Mouse (Mus musculus): ENCODE measurements around the gene Mgmt. TPM values are rescaled to one million over a fixed set of nuclear protein-coding genes. Genes with fewer than 3 reads are reported as not detected.

Gene Mgmt
- polyA plus RNA-seq, 1 experiment, result 0.06 TPM

GRCm38 (mm10) chr7:137088141-137088540 is 193.7 kb downstream of the Mgmt start:
- no peaks in the 10 kb centered on the region for H3K27me3 ChIP-seq (ENCODE audit: control insufficient read depth)
- no peaks in the 10 kb centered on the region for H3K9me3 ChIP-seq (ENCODE audit: control insufficient read depth, low read length)
- no peaks in the 10 kb centered on the region for H3K36me3 ChIP-seq (ENCODE audit: control insufficient read depth)
- no peak overlapping the region for H3K4me3 ChIP-seq (replicated peaks)
- no peak for TF ChIP-seq TAL1 (IDR thresholded peaks at IDR 0.05; ENCODE audit: low read length)
- TF ChIP-seq GATA1 (IDR thresholded peaks at IDR 0.05; ENCODE audit: low read length), result no peak
- no peaks in the 10 kb centered on the region for H3K4me1 ChIP-seq (ENCODE audit: control insufficient read depth)

GRCm38 (mm10) chr7:137094551-137094950 is 200.1 kb downstream of the Mgmt start:
- Histone ChIP-seq H3K4me1 (ENCODE audit: control insufficient read depth) (no peaks in the 10 kb centered on the region), H3K36me3 (ENCODE audit: control insufficient read depth) (no peaks in the 10 kb centered on the region), H3K4me3 (replicated peaks) (no peak overlapping the region), H3K9me3 (ENCODE audit: control insufficient read depth, low read length) (no peaks in the 10 kb centered on the region), H3K27me3 (ENCODE audit: control insufficient read depth) (no peaks in the 10 kb centered on the region)
- TF ChIP-seq GATA1 (IDR thresholded peaks at IDR 0.05; ENCODE audit: low read length), result no peak
- no peak for TF ChIP-seq TAL1 (IDR thresholded peaks at IDR 0.05; ENCODE audit: low read length)

GRCm38 (mm10) chr7:137095702-137096101 is 201.3 kb downstream of the Mgmt start:
- H3K9me3 ChIP-seq (ENCODE audit: control insufficient read depth, low read length), result no peaks in the 10 kb centered on the region
- no peaks in the 10 kb centered on the region for H3K27me3 ChIP-seq (ENCODE audit: control insufficient read depth)
- H3K36me3 ChIP-seq (ENCODE audit: control insufficient read depth), result no peaks in the 10 kb centered on the region
- no peaks in the 10 kb centered on the region for H3K4me1 ChIP-seq (ENCODE audit: control insufficient read depth)
- TF ChIP-seq GATA1 (IDR thresholded peaks at IDR 0.05; ENCODE audit: low read length) (no peak), TAL1 (IDR thresholded peaks at IDR 0.05; ENCODE audit: low read length) (no peak)
- no peak overlapping the region for H3K4me3 ChIP-seq (replicated peaks)

- Histone ChIP-seq H3K36me3 (ENCODE audit: control insufficient read depth) (no peaks in the 10 kb centered on the region), H3K9me3 (ENCODE audit: control insufficient read depth, low read length) (no peaks in the 10 kb centered on the region), H3K27me3 (ENCODE audit: control insufficient read depth) (no peaks in the 10 kb centered on the region), H3K4me1 (ENCODE audit: control insufficient read depth) (no peaks in the 10 kb centered on the region), H3K4me3 (replicated peaks) (no peak overlapping the region)
- TF ChIP-seq GATA1 (IDR thresholded peaks at IDR 0.05; ENCODE audit: low read length) (no peak), TAL1 (IDR thresholded peaks at IDR 0.05; ENCODE audit: low read length) (no peak)
Observed at GRCm38 (mm10) chr7:137099766-137100165, 205.4 kb downstream of the Mgmt start.

DNA sequence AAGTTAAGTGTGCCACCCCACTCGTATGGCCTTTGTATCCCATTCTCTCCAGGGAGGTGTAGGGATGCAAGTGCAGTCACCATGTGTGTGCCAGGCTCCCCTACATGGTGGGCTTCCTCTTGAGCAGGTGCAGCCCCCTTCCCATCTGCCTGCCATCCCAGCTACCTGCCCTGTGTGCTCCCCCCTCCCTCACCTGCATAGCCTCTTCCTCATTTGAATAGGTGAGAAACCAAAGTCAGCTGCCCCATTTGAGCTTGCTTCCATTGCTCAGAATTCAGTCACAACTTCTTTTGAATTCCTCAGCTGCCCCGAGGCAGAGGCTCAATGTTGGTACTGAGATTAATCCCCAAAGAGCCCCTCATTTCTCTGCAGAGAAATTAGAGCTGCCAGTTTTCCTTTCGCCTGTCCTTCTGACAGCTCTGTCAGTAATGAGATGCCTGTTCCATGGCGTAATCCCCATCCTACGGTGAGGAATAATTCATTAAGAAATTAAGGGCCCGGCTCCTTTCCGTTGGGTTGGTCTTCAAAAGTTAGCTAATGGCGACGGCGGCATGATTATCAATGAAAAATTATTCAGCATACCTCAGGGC is 208.3 kb downstream of the Mgmt start:
- Histone ChIP-seq H3K9me3 (ENCODE audit: control insufficient read depth, low read length) (no peaks in the 10 kb centered on the region), H3K36me3 (ENCODE audit: control insufficient read depth) (no peaks in the 10 kb centered on the region), H3K27me3 (ENCODE audit: control insufficient read depth) (no peaks in the 10 kb centered on the region), H3K4me1 (ENCODE audit: control insufficient read depth) (no peaks in the 10 kb centered on the region), H3K4me3 (replicated peaks) (no peak overlapping the region)
- TF ChIP-seq TAL1 (IDR thresholded peaks at IDR 0.05; ENCODE audit: low read length), result no peak
- TF ChIP-seq GATA1 (IDR thresholded peaks at IDR 0.05; ENCODE audit: low read length), result no peak

GRCm38 (mm10) chr7:137112101-137112500 is 217.7 kb downstream of the Mgmt start:
- Histone ChIP-seq H3K27me3 (ENCODE audit: control insufficient read depth) (no peaks in the 10 kb centered on the region), H3K9me3 (ENCODE audit: control insufficient read depth, low read length) (peaks cover 8% of the 10 kb centered on the region), H3K4me1 (ENCODE audit: control insufficient read depth) (no peaks in the 10 kb centered on the region), H3K4me3 (replicated peaks) (no peak overlapping the region), H3K36me3 (ENCODE audit: control insufficient read depth) (no peaks in the 10 kb centered on the region)
- TF ChIP-seq TAL1 (IDR thresholded peaks at IDR 0.05; ENCODE audit: low read length) (no peak), GATA1 (IDR thresholded peaks at IDR 0.05; ENCODE audit: low read length) (no peak)

GRCm38 (mm10) chr7:137116246-137116645 is 221.8 kb downstream of the Mgmt start:
- H3K4me1 ChIP-seq (ENCODE audit: control insufficient read depth), result no peaks in the 10 kb centered on the region

GRCm38 (mm10) chr7:137121243-137121858 is 226.9 kb downstream of the Mgmt start:
- Histone ChIP-seq H3K4me3 (replicated peaks) (no peak overlapping the region), H3K27me3 (ENCODE audit: control insufficient read depth) (no peaks in the 10 kb centered on the region), H3K9me3 (ENCODE audit: control insufficient read depth, low read length) (0 out of 2 replicates have a peak, but pooled peaks cover 3% of the 10 kb centered on the region), H3K36me3 (ENCODE audit: control insufficient read depth) (no peaks in the 10 kb centered on the region), H3K4me1 (ENCODE audit: control insufficient read depth) (no peaks in the 10 kb centered on the region)
- no peak for TF ChIP-seq TAL1 (IDR thresholded peaks at IDR 0.05; ENCODE audit: low read length)
- TF ChIP-seq GATA1 (IDR thresholded peaks at IDR 0.05; ENCODE audit: low read length), result no peak

More at GRCm38 (mm10) chr7:137116246-137116645, 221.8 kb downstream of the Mgmt start:
- Histone ChIP-seq H3K27me3 (ENCODE audit: control insufficient read depth) (no peaks in the 10 kb centered on the region), H3K36me3 (ENCODE audit: control insufficient read depth) (no peaks in the 10 kb centered on the region), H3K4me3 (replicated peaks) (no peak overlapping the region), H3K9me3 (ENCODE audit: control insufficient read depth, low read length) (peaks cover 5% of the 10 kb centered on the region; the same call in 1 of the 2 replicates)
- TF ChIP-seq TAL1 (IDR thresholded peaks at IDR 0.05; ENCODE audit: low read length) (no peak), GATA1 (IDR thresholded peaks at IDR 0.05; ENCODE audit: low read length) (no peak)

- Histone ChIP-seq H3K4me3 (replicated peaks) (no peak overlapping the region), H3K27me3 (ENCODE audit: control insufficient read depth) (no peaks in the 10 kb centered on the region), H3K36me3 (ENCODE audit: control insufficient read depth) (no peaks in the 10 kb centered on the region), H3K4me1 (ENCODE audit: control insufficient read depth) (no peaks in the 10 kb centered on the region), H3K9me3 (ENCODE audit: control insufficient read depth, low read length) (no peaks in the 10 kb centered on the region)
- no peak for TF ChIP-seq TAL1 (IDR thresholded peaks at IDR 0.05; ENCODE audit: low read length)
- no peak for TF ChIP-seq GATA1 (IDR thresholded peaks at IDR 0.05; ENCODE audit: low read length)
Observed at GRCm38 (mm10) chr7:137128726-137129125, 234.3 kb downstream of the Mgmt start.

Data from erythroblast, embryonic 14.5 days (primary cell).